Comparison of ENCODE assay signal across 8 mouse cellular contexts in genomic region chr5:49285455-49286135, GRCm38 (mm10).
DNase-seq lines count a peak whose midpoint lies in the region; ATAC-seq lines count a peak whose summit lies in the region.

No protein-coding gene starts in this region.

- no peak overlapping the region for H3K9ac ChIP-seq in intestine, embryonic 14.5 days (ENCODE audit: low read length)
- H3K9ac ChIP-seq in neural tube, embryonic 11.5 days (ENCODE audit: low read length) = no peak overlapping the region

- H3K4me1 ChIP-seq in megakaryocyte, embryonic 14.5 days = no peaks in the 10 kb centered on the region
- H3K4me1 ChIP-seq in intestine, embryonic 14.5 days (replicated peaks; ENCODE audit: control insufficient read depth, insufficient read depth, low read length) = peaks cover 4% of the 10 kb centered on the region; the same call in 1 of the 2 replicates
- no peaks in the 10 kb centered on the region for H3K4me1 ChIP-seq in neural tube, embryonic 11.5 days (ENCODE audit: control insufficient read depth, insufficient read depth, low read length)

- WGBS in intestine, embryonic 14.5 days = 22% methylated on average over 12 of the region's 12 CpGs
- 23% methylated on average over 12 of the region's 12 CpGs for WGBS in neural tube, embryonic 11.5 days

- H3K27ac ChIP-seq in intestine, embryonic 14.5 days (ENCODE audit: low read depth) = no peak overlapping the region
- no peak overlapping the region for H3K27ac ChIP-seq in neural tube, embryonic 11.5 days (ENCODE audit: low read depth, low read length)

- no peaks in the 10 kb centered on the region for H3K36me3 ChIP-seq in megakaryocyte, embryonic 14.5 days (replicated peaks; ENCODE audit: low read length)
- no peaks in the 10 kb centered on the region for H3K36me3 ChIP-seq in intestine, embryonic 14.5 days (ENCODE audit: control insufficient read depth, insufficient read depth, low read length)
- no peaks in the 10 kb centered on the region for H3K36me3 ChIP-seq in neural tube, embryonic 11.5 days (ENCODE audit: control insufficient read depth, insufficient read depth, low read length)

- no peaks in the 10 kb centered on the region for H3K9me3 ChIP-seq in megakaryocyte, embryonic 14.5 days
- no peaks in the 10 kb centered on the region for H3K9me3 ChIP-seq in intestine, embryonic 14.5 days (ENCODE audit: control insufficient read depth, low read length)
- H3K9me3 ChIP-seq in neural tube, embryonic 11.5 days (ENCODE audit: control insufficient read depth, low read length) = no peaks in the 10 kb centered on the region

- peak; percentile 38 to 44 for DNase-seq in cerebellum, adult 18-20 months
- DNase-seq in cerebellum, adult 8-10 months = no peak
- peak; percentile 58 for DNase-seq in intestine, embryonic 14.5 days (ENCODE audit: low spot score)
- DNase-seq in neural tube, embryonic 11.5 days (ENCODE audit: low spot score) = no peak

- peak overlapping the region; percentile 26 for H3K4me3 ChIP-seq in megakaryocyte, embryonic 14.5 days (replicated peaks)
- 0 out of 2 replicates have a peak overlapping the region, but pooled peaks have one; percentile 3 for H3K4me3 ChIP-seq in intestine, embryonic 14.5 days (ENCODE audit: low read depth, low read length)
- no peak overlapping the region for H3K4me3 ChIP-seq in neural tube, embryonic 11.5 days (ENCODE audit: low read depth, low read length)

- peak overlapping the region; percentile 36 for H3K4me2 ChIP-seq in intestine, embryonic 14.5 days (ENCODE audit: low read length)
- H3K4me2 ChIP-seq in neural tube, embryonic 11.5 days (ENCODE audit: low read depth) = peak overlapping the region; percentile 12

- no peaks in the 10 kb centered on the region for H3K27me3 ChIP-seq in megakaryocyte, embryonic 14.5 days (replicated peaks)
- no peaks in the 10 kb centered on the region for H3K27me3 ChIP-seq in intestine, embryonic 14.5 days (replicated peaks; ENCODE audit: control insufficient read depth, insufficient read depth, low read length)
- no peaks in the 10 kb centered on the region for H3K27me3 ChIP-seq in neural tube, embryonic 11.5 days (ENCODE audit: control insufficient read depth, insufficient read depth, low read length)

- no peak for ATAC-seq in megakaryocyte, adult 5-6 weeks (ENCODE audit: poor library complexity, severe bottlenecking)
- 0 out of 2 replicates have a peak, but pooled peaks have one; percentile 32 for ATAC-seq in intestine, embryonic 14.5 days (replicated peaks; ENCODE audit: low FRiP score, low TSS enrichment, low read depth)
- ATAC-seq in neural tube, embryonic 11.5 days (ENCODE audit: insufficient read depth, low FRiP score, low TSS enrichment) = no peak
- no peak for ATAC-seq in erythroblast, adult 5-6 weeks (replicated peaks; ENCODE audit: low FRiP score, poor library complexity, severe bottlenecking)
- no peak for ATAC-seq in inflammation-experienced regulatory T-cells, adult 6 months

Comparison
In these comparisons a context has a peak if more than half of its experiments do, and no peak if none do; other contexts are left out.
1. DNase-seq: peak in cerebellum, adult 18-20 months (2 of 2) and intestine, embryonic 14.5 days (single experiment); none in cerebellum, adult 8-10 months (single experiment) and neural tube, embryonic 11.5 days (single experiment).